Mouse (Mus musculus): ENCODE data around the gene Phf14.

- TF ChIP-seq ZC3H11A (IDR thresholded peaks at IDR 0.05; ENCODE audit: low read depth, low read length) (no peak), CTCF (IDR thresholded peaks at IDR 0.05 in 2 of 3, conservative IDR thresholded peaks at IDR 0.05 in 1 of 3; ENCODE audit: control insufficient read depth in 1 of 3, insufficient read depth in 1 of 3, low read depth in 2 of 3, low read length in 3 of 3, poor library complexity in 1 of 3, severe bottlenecking in 1 of 3) (no peak)
These were observed 175.1 kb downstream of the Phf14 start for GRCm38 (mm10) chr6:12082531-12083216.
